Mouse (Mus musculus): ENCODE data around the gene Smoc1. TPM values are rescaled to one million over a fixed set of nuclear protein-coding genes. Genes with fewer than 3 reads are reported as not detected.

Gene Smoc1
- polyA plus RNA-seq, 1 experiment from 2014 or later: 12.8 TPM

GRCm38 (mm10) chr12:81128693-81129092 is 102.1 kb downstream of the Smoc1 start:
- H3K4me1 ChIP-seq (replicated peaks; ENCODE audit: control insufficient read depth, insufficient read depth, low read length): no peaks in the 10 kb centered on the region
- no peak for ATAC-seq
- H3K36me3 ChIP-seq (ENCODE audit: control insufficient read depth, insufficient read depth): no peaks in the 10 kb centered on the region
- H3K27ac ChIP-seq (ENCODE audit: low read length): no peak overlapping the region
- no peaks in the 10 kb centered on the region for H3K9me3 ChIP-seq (ENCODE audit: control insufficient read depth, low read length)
- WGBS: 90% methylated on average over 5 of the region's 5 CpGs
- H3K4me3 ChIP-seq (replicated peaks; ENCODE audit: low read length): no peak overlapping the region
- H3K9ac ChIP-seq (replicated peaks; ENCODE audit: low read depth, low read length): no peak overlapping the region
- no peak overlapping the region for H3K4me2 ChIP-seq (ENCODE audit: low read length)
- H3K27me3 ChIP-seq (replicated peaks; ENCODE audit: control insufficient read depth, insufficient read depth, low read length): no peaks in the 10 kb centered on the region

- Histone ChIP-seq H3K36me3 (ENCODE audit: control insufficient read depth, insufficient read depth) (no peaks in the 10 kb centered on the region), H3K4me2 (ENCODE audit: low read length) (no peak overlapping the region), H3K9me3 (ENCODE audit: control insufficient read depth, low read length) (no peaks in the 10 kb centered on the region), H3K9ac (replicated peaks; ENCODE audit: low read depth, low read length) (no peak overlapping the region), H3K27ac (ENCODE audit: low read length) (no peak overlapping the region), H3K4me3 (replicated peaks; ENCODE audit: low read length) (no peak overlapping the region), H3K4me1 (replicated peaks; ENCODE audit: control insufficient read depth, insufficient read depth, low read length) (no peaks in the 10 kb centered on the region), H3K27me3 (replicated peaks; ENCODE audit: control insufficient read depth, insufficient read depth, low read length) (no peaks in the 10 kb centered on the region)
- 56% methylated on average over 3 of the region's 3 CpGs for WGBS
- ATAC-seq: no peak
Measured at GRCm38 (mm10) chr12:81130692-81131091, 104.1 kb downstream of the Smoc1 start.

GRCm38 (mm10) chr12:81131114-81131513 is 104.5 kb downstream of the Smoc1 start:
- no peak overlapping the region for H3K4me3 ChIP-seq (replicated peaks; ENCODE audit: low read length)
- no peak overlapping the region for H3K4me2 ChIP-seq (ENCODE audit: low read length)
- no peaks in the 10 kb centered on the region for H3K4me1 ChIP-seq (replicated peaks; ENCODE audit: control insufficient read depth, insufficient read depth, low read length)
- no peak for ATAC-seq
- H3K27ac ChIP-seq (ENCODE audit: low read length): no peak overlapping the region
- H3K27me3 ChIP-seq (replicated peaks; ENCODE audit: control insufficient read depth, insufficient read depth, low read length): no peaks in the 10 kb centered on the region
- H3K9me3 ChIP-seq (ENCODE audit: control insufficient read depth, low read length): no peaks in the 10 kb centered on the region
- H3K36me3 ChIP-seq (ENCODE audit: control insufficient read depth, insufficient read depth): no peaks in the 10 kb centered on the region
- no peak overlapping the region for H3K9ac ChIP-seq (replicated peaks; ENCODE audit: low read depth, low read length)
- 77% methylated on average over 4 of the region's 4 CpGs for WGBS

- WGBS: 53% methylated on average over 4 of the region's 4 CpGs
- ATAC-seq: no peak
Measured at GRCm38 (mm10) chr12:81133055-81133665, 106.6 kb downstream of the Smoc1 start.

GRCm38 (mm10) chr12:81138217-81138616 is 111.6 kb downstream of the Smoc1 start:
- no peaks in the 10 kb centered on the region for H3K27me3 ChIP-seq (replicated peaks; ENCODE audit: control insufficient read depth, insufficient read depth, low read length)
- WGBS: 95% methylated on average over 6 of the region's 6 CpGs
- H3K9me3 ChIP-seq (ENCODE audit: control insufficient read depth, low read length): no peaks in the 10 kb centered on the region
- H3K4me2 ChIP-seq (ENCODE audit: low read length): no peak overlapping the region
- peaks cover 12% of the 10 kb centered on the region for H3K4me1 ChIP-seq (replicated peaks; ENCODE audit: control insufficient read depth, insufficient read depth, low read length)
- H3K36me3 ChIP-seq (ENCODE audit: control insufficient read depth, insufficient read depth): no peaks in the 10 kb centered on the region
- no peak overlapping the region for H3K27ac ChIP-seq (ENCODE audit: low read length)
- ATAC-seq: no peak
- H3K9ac ChIP-seq (replicated peaks; ENCODE audit: low read depth, low read length): no peak overlapping the region
- no peak overlapping the region for H3K4me3 ChIP-seq (replicated peaks; ENCODE audit: low read length)

More at GRCm38 (mm10) chr12:81133055-81133665, 106.6 kb downstream of the Smoc1 start:
- Histone ChIP-seq H3K9ac (replicated peaks; ENCODE audit: low read depth, low read length) (no peak overlapping the region), H3K4me1 (replicated peaks; ENCODE audit: control insufficient read depth, insufficient read depth, low read length) (no peaks in the 10 kb centered on the region), H3K27me3 (replicated peaks; ENCODE audit: control insufficient read depth, insufficient read depth, low read length) (no peaks in the 10 kb centered on the region), H3K9me3 (ENCODE audit: control insufficient read depth, low read length) (no peaks in the 10 kb centered on the region), H3K4me3 (replicated peaks; ENCODE audit: low read length) (no peak overlapping the region), H3K4me2 (ENCODE audit: low read length) (no peak overlapping the region), H3K36me3 (ENCODE audit: control insufficient read depth, insufficient read depth) (no peaks in the 10 kb centered on the region), H3K27ac (ENCODE audit: low read length) (no peak overlapping the region)

- 90% methylated on average over 6 of the region's 6 CpGs for WGBS
- Histone ChIP-seq H3K4me2 (ENCODE audit: low read length) (no peak overlapping the region), H3K9me3 (ENCODE audit: control insufficient read depth, low read length) (no peaks in the 10 kb centered on the region), H3K27ac (ENCODE audit: low read length) (no peak overlapping the region), H3K9ac (replicated peaks; ENCODE audit: low read depth, low read length) (no peak overlapping the region), H3K27me3 (replicated peaks; ENCODE audit: control insufficient read depth, insufficient read depth, low read length) (no peaks in the 10 kb centered on the region), H3K4me3 (replicated peaks; ENCODE audit: low read length) (no peak overlapping the region), H3K36me3 (ENCODE audit: control insufficient read depth, insufficient read depth) (no peaks in the 10 kb centered on the region), H3K4me1 (replicated peaks; ENCODE audit: control insufficient read depth, insufficient read depth, low read length) (peaks cover 12% of the 10 kb centered on the region)
- ATAC-seq: no peak
Measured at GRCm38 (mm10) chr12:81139463-81139862, 112.9 kb downstream of the Smoc1 start.

GRCm38 (mm10) chr12:81140594-81141328 is 114.2 kb downstream of the Smoc1 start:
- WGBS: 23% methylated on average over 9 of the region's 9 CpGs
- no peak overlapping the region for H3K27ac ChIP-seq (ENCODE audit: low read length)
- no peaks in the 10 kb centered on the region for H3K27me3 ChIP-seq (replicated peaks; ENCODE audit: control insufficient read depth, insufficient read depth, low read length)
- H3K4me3 ChIP-seq (replicated peaks; ENCODE audit: low read length): no peak overlapping the region
- ATAC-seq: peak; percentile 57; the same call in 1 of the 2 replicates
- H3K9ac ChIP-seq (replicated peaks; ENCODE audit: low read depth, low read length): no peak overlapping the region
- no peaks in the 10 kb centered on the region for H3K9me3 ChIP-seq (ENCODE audit: control insufficient read depth, low read length)
- H3K4me1 ChIP-seq (replicated peaks; ENCODE audit: control insufficient read depth, insufficient read depth, low read length): peaks cover 12% of the 10 kb centered on the region
- H3K4me2 ChIP-seq (ENCODE audit: low read length): no peak overlapping the region
- no peaks in the 10 kb centered on the region for H3K36me3 ChIP-seq (ENCODE audit: control insufficient read depth, insufficient read depth)

GRCm38 (mm10) chr12:81141329-81141711 is 114.7 kb downstream of the Smoc1 start:
- H3K27ac ChIP-seq (ENCODE audit: low read length): no peak overlapping the region
- ATAC-seq: peak; percentile 43; the same call in 1 of the 2 replicates
- 19% methylated on average over 7 of the region's 7 CpGs for WGBS

GRCm38 (mm10) chr12:81142231-81142630 is 115.6 kb downstream of the Smoc1 start:
- Histone ChIP-seq H3K9ac (replicated peaks; ENCODE audit: low read depth, low read length) (no peak overlapping the region), H3K36me3 (ENCODE audit: control insufficient read depth, insufficient read depth) (no peaks in the 10 kb centered on the region), H3K27me3 (replicated peaks; ENCODE audit: control insufficient read depth, insufficient read depth, low read length) (no peaks in the 10 kb centered on the region), H3K9me3 (ENCODE audit: control insufficient read depth, low read length) (no peaks in the 10 kb centered on the region), H3K4me3 (replicated peaks; ENCODE audit: low read length) (no peak overlapping the region), H3K4me2 (ENCODE audit: low read length) (no peak overlapping the region), H3K27ac (ENCODE audit: low read length) (no peak overlapping the region), H3K4me1 (replicated peaks; ENCODE audit: control insufficient read depth, insufficient read depth, low read length) (peaks cover 15% of the 10 kb centered on the region)
- ATAC-seq: no peak
- 85% methylated on average over 3 of the region's 3 CpGs for WGBS

More at GRCm38 (mm10) chr12:81141329-81141711, 114.7 kb downstream of the Smoc1 start:
- H3K9me3 ChIP-seq (ENCODE audit: control insufficient read depth, low read length): no peaks in the 10 kb centered on the region
- H3K9ac ChIP-seq (replicated peaks; ENCODE audit: low read depth, low read length): no peak overlapping the region
- H3K4me2 ChIP-seq (ENCODE audit: low read length): no peak overlapping the region
- H3K36me3 ChIP-seq (ENCODE audit: control insufficient read depth, insufficient read depth): no peaks in the 10 kb centered on the region
- H3K27me3 ChIP-seq (replicated peaks; ENCODE audit: control insufficient read depth, insufficient read depth, low read length): no peaks in the 10 kb centered on the region
- H3K4me3 ChIP-seq (replicated peaks; ENCODE audit: low read length): no peak overlapping the region
- peaks cover 15% of the 10 kb centered on the region for H3K4me1 ChIP-seq (replicated peaks; ENCODE audit: control insufficient read depth, insufficient read depth, low read length)

Data from forebrain, embryonic 16.5 days (tissue).